Mouse (Mus musculus): ENCODE results near the gene Slc36a3.

GRCm38 (mm10) chr11:55099868-55100267 lies 51.6 kb downstream of the Slc36a3 start:
- no peak for TF ChIP-seq ZC3H11A (IDR thresholded peaks at IDR 0.05; ENCODE audit: borderline replicate concordance, low read depth, low read length)
- TF ChIP-seq ZNF384 (IDR thresholded peaks at IDR 0.05; ENCODE audit: low read depth, low read length), result no peak
- TF ChIP-seq MAFK (IDR thresholded peaks at IDR 0.05; ENCODE audit: insufficient read depth, low read depth, low read length), result no peak
- TF ChIP-seq HCFC1 (IDR thresholded peaks at IDR 0.05; ENCODE audit: borderline replicate concordance, insufficient read depth, low read length), result no peak
- TF ChIP-seq CHD2 (IDR thresholded peaks at IDR 0.05; ENCODE audit: low read depth, low read length), result no peak

Measured in ES-E14 (cell line).